Mouse (Mus musculus) heart, embryonic 15.5 days (tissue): ENCODE data around the gene Hoxb7. TPM values are rescaled to one million over a fixed set of nuclear protein-coding genes. Genes with fewer than 3 reads are reported as not detected.
A peak's percentile ranks its signal among the peaks of the same experiment; 100 is the strongest.

Source experiments
- ATAC-seq: fragments of 200-750 bp; cut with Nextera tagmentation; replicated peaks from 2 replicates; pipeline ENCODE4 v1.8.0; 2017; ENCODE audit warnings: low read depth, moderate TSS enrichment; ENCODE audit not compliant: insufficient number of reproducible peaks, insufficient read depth, low FRiP score
- H3K27ac ChIP-seq: fragments of 300-500 bp; sonication (generic); 2 replicates; pipeline ENCODE4 v1.5.1; 2015; ENCODE audit warnings: mild to moderate bottlenecking, inconsistent platforms
- H3K27me3 ChIP-seq: fragments of 300-500 bp; sonication (generic); 2 replicates; pipeline ENCODE4 v1.6.1; 2015; ENCODE audit warnings: inconsistent platforms
- H3K36me3 ChIP-seq: fragments of 300-500 bp; sonication (generic); 2 replicates; pipeline ENCODE4 v1.6.1; 2015; ENCODE audit warnings: mild to moderate bottlenecking, inconsistent platforms
- H3K4me1 ChIP-seq: fragments of 300-500 bp; sonication (generic); replicated peaks from 2 replicates; pipeline ENCODE4 v1.6.1; 2015; ENCODE audit warnings: inconsistent platforms
- H3K4me2 ChIP-seq: fragments of 300-500 bp; sonication (generic); 2 replicates; pipeline ENCODE4 v1.6.1; 2015; ENCODE audit warnings: inconsistent platforms, mild to moderate bottlenecking, moderate library complexity
- H3K4me3 ChIP-seq: fragments of 300-500 bp; sonication (generic); 2 replicates; pipeline ENCODE4 v1.5.1; 2015; ENCODE audit warnings: mild to moderate bottlenecking, inconsistent platforms
- H3K9ac ChIP-seq: fragments of 300-500 bp; sonication (generic); 2 replicates; pipeline ENCODE4 v1.6.1; 2015; ENCODE audit warnings: mild to moderate bottlenecking, inconsistent platforms
- H3K9me3 ChIP-seq: fragments of 300-500 bp; sonication (generic); replicated peaks from 2 replicates; pipeline ENCODE4 v1.6.1; 2016; ENCODE audit warnings: inconsistent platforms
- WGBS: fragments of 180-500 bp; shearing (Covaris S2); methylation state at CpG from one replicate; pipeline ENCODE4 v1.1.7; 2015; ENCODE audit warnings: mixed read lengths; 5-methylcytosine and 5-hydroxymethylcytosine counted together
- polyA plus RNA-seq: library from polyadenylated mRNA; unstranded; fragments of >200 nt; fragmentation: Nextera tagmentation; extraction: Ambion mirVana; gene quantifications from 2 replicates; pipeline ENCODE4 v1.2.1, GENCODE M21; 2015

Gene Hoxb7
- polyA plus RNA-seq, 1 experiment from 2014 or later, result 0.25 TPM

- H3K27ac ChIP-seq, result no peak overlapping the region
- no peak overlapping the region for H3K4me3 ChIP-seq
- H3K4me1 ChIP-seq, result peaks cover 19% of the 10 kb centered on the region
- H3K9ac ChIP-seq, result no peak overlapping the region
- 11% methylated on average over 21 of the region's 21 CpGs for WGBS
- peaks cover 97% of the 10 kb centered on the region for H3K27me3 ChIP-seq
- ATAC-seq, result no peak
- H3K36me3 ChIP-seq, result no peaks in the 10 kb centered on the region
- no peaks in the 10 kb centered on the region for H3K9me3 ChIP-seq
- no peak overlapping the region for H3K4me2 ChIP-seq
Observed at GRCm38 (mm10) chr11:96289293-96289692, 2.9 kb downstream of the Hoxb7 start.

- no peak overlapping the region for H3K9ac ChIP-seq
- H3K4me2 ChIP-seq, result no peak overlapping the region
- H3K27me3 ChIP-seq, result peaks cover 97% of the 10 kb centered on the region
- no peak for ATAC-seq
- peaks cover 17% of the 10 kb centered on the region for H3K4me1 ChIP-seq
- no peak overlapping the region for H3K27ac ChIP-seq
- WGBS, result 12% methylated on average over 6 of the region's 6 CpGs
- no peaks in the 10 kb centered on the region for H3K36me3 ChIP-seq
- H3K9me3 ChIP-seq, result no peaks in the 10 kb centered on the region
- no peak overlapping the region for H3K4me3 ChIP-seq
Observed at GRCm38 (mm10) chr11:96289837-96290236, 3.4 kb downstream of the Hoxb7 start.

- Histone ChIP-seq H3K9me3 (no peaks in the 10 kb centered on the region), H3K36me3 (no peaks in the 10 kb centered on the region), H3K4me1 (peaks cover 18% of the 10 kb centered on the region), H3K9ac (no peak overlapping the region), H3K27ac (no peak overlapping the region), H3K4me2 (no peak overlapping the region), H3K27me3 (peaks cover 98% of the 10 kb centered on the region), H3K4me3 (no peak overlapping the region)
- WGBS, result 13% methylated on average over 17 of the region's 17 CpGs
- ATAC-seq, result no peak
Observed at GRCm38 (mm10) chr11:96290705-96291355, 4.4 kb downstream of the Hoxb7 start.

- no peak for ATAC-seq
- no peak within 1 kb of the TSS for H3K27ac ChIP-seq
- no peak within 1 kb of the TSS for H3K4me2 ChIP-seq
- H3K4me1 ChIP-seq, result peaks cover 9% of the 10 kb centered on the region
- H3K9me3 ChIP-seq, result no peaks in the 10 kb centered on the region
- H3K27me3 ChIP-seq, result peaks cover 98% of the 10 kb centered on the region
- H3K36me3 ChIP-seq, result no peaks in the 10 kb centered on the region
- WGBS, result 5% methylated on average over 22 of the region's 22 CpGs
- peak within 1 kb of the TSS; percentile 10; the same call in 1 of the 2 replicates for H3K4me3 ChIP-seq
- no peak within 1 kb of the TSS for H3K9ac ChIP-seq
Observed at GRCm38 (mm10) chr11:96291681-96292564, 5.5 kb downstream of the Hoxb7 start, which contains the start of gene Hoxb6. Gene Hoxb6, plus strand, starts transcription at chr11:96292476.

GRCm38 (mm10) chr11:96292565-96293301 is 6.3 kb downstream of the Hoxb7 start:
- WGBS, result 5% methylated on average over 12 of the region's 12 CpGs
- no peak for ATAC-seq
- Histone ChIP-seq H3K27ac (no peak overlapping the region), H3K9ac (no peak overlapping the region), H3K9me3 (no peaks in the 10 kb centered on the region), H3K27me3 (peaks cover 98% of the 10 kb centered on the region), H3K36me3 (no peaks in the 10 kb centered on the region), H3K4me3 (peak overlapping the region; percentile 10; the same call in 1 of the 2 replicates), H3K4me1 (peaks cover 7% of the 10 kb centered on the region), H3K4me2 (no peak overlapping the region)

- H3K9me3 ChIP-seq, result no peaks in the 10 kb centered on the region
- no peak overlapping the region for H3K9ac ChIP-seq
- no peak overlapping the region for H3K4me2 ChIP-seq
- peaks cover 98% of the 10 kb centered on the region for H3K27me3 ChIP-seq
- H3K27ac ChIP-seq, result no peak overlapping the region
- no peak for ATAC-seq
- H3K4me3 ChIP-seq, result peak overlapping the region; percentile 10; the same call in 1 of the 2 replicates
- H3K4me1 ChIP-seq, result peaks cover 7% of the 10 kb centered on the region
- no peaks in the 10 kb centered on the region for H3K36me3 ChIP-seq
- 4% methylated on average over 22 of the region's 22 CpGs for WGBS
Observed at GRCm38 (mm10) chr11:96293302-96293921, 7.0 kb downstream of the Hoxb7 start.

GRCm38 (mm10) chr11:96294245-96295091 is 8.0 kb downstream of the Hoxb7 start:
- H3K9ac ChIP-seq, result no peak overlapping the region
- peak overlapping the region; percentile 12; the same call in 1 of the 2 replicates for H3K4me3 ChIP-seq
- no peak overlapping the region for H3K27ac ChIP-seq
- H3K27me3 ChIP-seq, result peaks cover 100% of the 10 kb centered on the region
- WGBS, result under 1% methylated on average over 32 of the region's 32 CpGs
- peak overlapping the region; percentile 18; the same call in 1 of the 2 replicates for H3K4me2 ChIP-seq
- peaks cover 12% of the 10 kb centered on the region for H3K4me1 ChIP-seq
- no peak for ATAC-seq
- H3K9me3 ChIP-seq, result no peaks in the 10 kb centered on the region
- no peaks in the 10 kb centered on the region for H3K36me3 ChIP-seq

GRCm38 (mm10) chr11:96295092-96295835 is 8.8 kb downstream of the Hoxb7 start:
- 2% methylated on average over 30 of the region's 30 CpGs for WGBS
- H3K36me3 ChIP-seq, result no peaks in the 10 kb centered on the region
- no peak overlapping the region for H3K9ac ChIP-seq
- no peaks in the 10 kb centered on the region for H3K9me3 ChIP-seq
- ATAC-seq, result no peak
- H3K4me3 ChIP-seq, result peak overlapping the region; percentile 12; the same call in 1 of the 2 replicates
- peaks cover 14% of the 10 kb centered on the region for H3K4me1 ChIP-seq
- H3K4me2 ChIP-seq, result peak overlapping the region; percentile 18; the same call in 1 of the 2 replicates
- H3K27me3 ChIP-seq, result peaks cover 100% of the 10 kb centered on the region
- H3K27ac ChIP-seq, result no peak overlapping the region

- no peak overlapping the region for H3K9ac ChIP-seq
- no peak overlapping the region for H3K4me2 ChIP-seq
- H3K4me1 ChIP-seq, result peaks cover 19% of the 10 kb centered on the region
- no peak overlapping the region for H3K27ac ChIP-seq
- H3K9me3 ChIP-seq, result no peaks in the 10 kb centered on the region
- H3K27me3 ChIP-seq, result peaks cover 100% of the 10 kb centered on the region
- no peaks in the 10 kb centered on the region for H3K36me3 ChIP-seq
- H3K4me3 ChIP-seq, result no peak overlapping the region
- no peak for ATAC-seq
- WGBS, result 4% methylated on average over 2 of the region's 2 CpGs
Observed at GRCm38 (mm10) chr11:96296997-96297396, 10.6 kb downstream of the Hoxb7 start.

GRCm38 (mm10) chr11:96297428-96297827 is 11.0 kb downstream of the Hoxb7 start:
- H3K27ac ChIP-seq, result no peak overlapping the region
- no peaks in the 10 kb centered on the region for H3K9me3 ChIP-seq
- no peaks in the 10 kb centered on the region for H3K36me3 ChIP-seq
- H3K9ac ChIP-seq, result no peak overlapping the region
- no peak for ATAC-seq
- no peak overlapping the region for H3K4me3 ChIP-seq
- H3K4me2 ChIP-seq, result no peak overlapping the region
- H3K27me3 ChIP-seq, result peaks cover 100% of the 10 kb centered on the region
- WGBS, result 10% methylated on average over 3 of the region's 3 CpGs
- peaks cover 19% of the 10 kb centered on the region for H3K4me1 ChIP-seq
